Mouse (Mus musculus): ENCODE measurements around the gene R3hcc1l. TPM values are rescaled to one million over a fixed set of nuclear protein-coding genes. Genes with fewer than 3 reads are reported as not detected.

Gene R3hcc1l
- total RNA-seq, 2 experiments from 2014 or later = 17.6 to 29.2 TPM

DNA sequence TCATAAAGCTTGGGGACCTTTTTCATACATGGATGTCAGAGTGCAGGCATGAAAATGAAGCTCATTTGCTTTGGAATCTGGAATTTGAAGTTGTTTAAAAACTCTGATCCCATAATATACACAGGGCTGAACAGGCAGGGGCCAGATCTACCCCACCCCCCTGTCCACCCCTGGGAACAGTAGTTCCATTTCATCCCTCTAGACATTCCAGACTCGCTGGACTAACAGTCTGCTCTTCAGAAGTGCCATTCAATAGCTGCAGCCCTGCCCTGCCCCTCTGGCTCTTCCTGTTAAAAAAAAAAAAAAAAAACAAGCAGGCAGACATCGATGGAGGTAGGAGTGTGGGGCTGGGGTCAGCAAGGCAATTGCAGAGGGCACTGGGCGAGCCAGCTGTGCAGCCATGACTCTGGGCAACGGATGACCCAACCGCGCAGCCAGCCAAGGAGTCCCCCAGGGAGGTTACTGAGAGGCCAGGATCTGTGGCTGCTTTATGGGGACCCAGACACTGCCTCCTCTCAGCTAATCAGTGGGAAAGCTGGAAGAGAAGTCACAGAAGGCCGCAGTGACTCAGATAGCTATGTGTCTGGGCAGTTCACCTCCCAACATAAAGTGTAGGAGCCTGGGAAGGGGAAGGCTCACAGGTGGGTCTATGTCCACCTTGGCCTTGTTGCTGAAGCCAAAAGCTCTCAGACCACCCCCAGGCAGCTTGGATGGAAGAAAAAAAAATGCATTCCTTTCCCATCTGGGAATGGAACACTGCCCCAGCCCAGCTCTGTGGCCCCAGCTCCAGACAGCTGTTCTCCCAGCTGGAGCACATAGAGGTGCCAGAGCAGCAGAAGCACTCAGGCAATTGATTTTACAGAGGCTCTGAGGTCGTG is 120.3 kb downstream of the R3hcc1l start:
- intact Hi-C loops (cut with DNase I) = no loop called here
- DNase-seq (ENCODE audit: low spot score in 2 of 2) = no peak

DNA sequence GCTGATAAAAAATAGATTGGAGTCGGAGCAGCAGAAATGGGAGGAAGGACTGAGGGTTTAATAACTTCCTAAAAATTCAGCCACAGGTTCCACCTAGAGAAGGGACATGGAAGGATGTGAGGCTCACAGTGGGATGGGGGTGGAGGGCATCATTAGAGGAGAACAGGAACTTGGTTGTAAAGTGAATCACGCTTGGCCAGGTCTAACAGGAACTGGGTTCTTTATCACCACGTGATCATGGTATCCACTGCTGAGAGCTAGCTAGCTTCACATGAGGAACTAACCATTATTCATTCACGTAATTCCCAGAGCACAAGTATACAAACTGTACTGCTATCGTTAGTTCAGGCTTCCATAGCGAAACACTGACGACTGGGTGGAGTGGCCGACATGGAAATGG is 121.0 kb downstream of the R3hcc1l start:
- DNase-seq (ENCODE audit: low spot score in 2 of 2) = no peak

DNA sequence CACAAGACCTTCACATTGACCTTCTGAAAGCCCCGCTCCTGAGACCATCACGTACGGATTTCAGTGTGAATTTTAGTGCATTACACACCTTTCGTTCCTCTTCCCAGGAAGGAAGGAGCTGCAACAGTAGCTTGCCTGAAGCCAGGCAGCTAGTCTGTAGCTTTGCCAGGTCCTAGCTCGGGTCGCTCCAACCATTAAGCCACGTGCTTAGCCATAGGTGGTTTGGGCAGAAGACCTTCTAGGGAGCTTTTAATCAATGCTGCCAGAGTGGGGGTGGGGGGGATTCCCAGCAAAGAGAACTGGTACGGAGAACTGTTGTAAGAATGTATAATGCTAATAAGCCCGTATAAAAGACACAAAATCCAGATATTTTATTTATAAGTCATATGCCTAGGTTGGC is 121.7 kb downstream of the R3hcc1l start:
- no peak for DNase-seq (ENCODE audit: low spot score in 2 of 2)
- intact Hi-C loops (cut with DNase I) = no loop called here

More for the DNA sequence above, 121.0 kb downstream of the R3hcc1l start:
- intact Hi-C loops (cut with DNase I) = no loop called here

Other genes with a start within 250 kb of the R3hcc1l start
- gene Crtac1, start 87.0 kb upstream of the R3hcc1l start, total RNA-seq (2021) = 10 to 100 TPM; 67.7 to 77.0 TPM
- under 1 TPM; 0.20 to 0.36 TPM for gene Loxl4, start 94.1 kb downstream of the R3hcc1l start, total RNA-seq (2021)
- 1 to 10 TPM; 1.9 to 3.4 TPM for gene Pyroxd2, start 234.0 kb downstream of the R3hcc1l start, total RNA-seq (2021)